Mouse (Mus musculus) cerebellum, postnatal 14 days (tissue): ENCODE data around the gene Hmgn3.
"Not testable (repeated sequence)": the region's sequence is repeated elsewhere in the genome, so short reads cannot be mapped to it uniquely, and the experiment has no call there.

ENCODE experiments used
- DNase-seq, 2 experiments: peaks; one replicate each; pipeline ENCODE4 v3.0.0; 2021; ENCODE audit warnings: mixed read lengths in 2 of 2

Hmgn3 gene

DNA sequence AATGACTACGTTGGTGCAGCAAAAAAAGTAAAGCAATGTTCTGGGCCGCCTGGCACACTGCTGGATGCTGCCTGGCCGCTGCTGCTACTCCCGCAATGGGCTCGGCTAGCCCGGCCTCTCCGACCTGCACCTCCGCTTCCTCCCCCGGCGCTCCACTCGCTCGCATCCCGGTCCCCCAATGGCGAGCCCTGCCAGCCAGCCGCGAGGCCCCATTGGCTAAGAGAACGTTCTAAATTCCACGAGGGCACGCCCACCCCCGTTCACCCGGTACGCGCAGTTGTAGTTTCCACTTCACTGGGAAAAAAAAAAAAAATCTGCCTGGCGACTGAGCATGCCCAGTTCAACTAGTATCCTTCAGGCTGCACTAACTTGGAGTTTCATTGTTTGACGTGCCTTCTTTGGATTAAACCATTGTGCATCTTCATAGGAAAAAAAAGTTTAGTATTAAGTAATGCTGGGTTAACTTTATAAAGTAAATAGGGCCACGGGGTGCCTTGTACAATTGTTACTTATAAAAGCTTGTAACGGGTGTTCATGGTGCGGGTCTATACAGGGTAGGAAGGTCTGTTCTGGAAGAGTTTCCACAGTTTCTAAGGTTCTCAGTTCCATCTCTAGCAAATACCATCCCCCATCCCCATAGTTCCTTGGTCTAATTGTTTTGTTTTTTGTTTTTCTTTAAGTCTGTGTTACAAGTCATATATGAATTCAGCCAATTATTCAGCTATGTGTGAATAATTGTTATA lies at the start of gene Hmgn3:
Gene Hmgn3 (minus strand): TSS at position 240 of the 743 bp plus-strand sequence.
- peak; percentile 94 to 95 for DNase-seq

DNA sequence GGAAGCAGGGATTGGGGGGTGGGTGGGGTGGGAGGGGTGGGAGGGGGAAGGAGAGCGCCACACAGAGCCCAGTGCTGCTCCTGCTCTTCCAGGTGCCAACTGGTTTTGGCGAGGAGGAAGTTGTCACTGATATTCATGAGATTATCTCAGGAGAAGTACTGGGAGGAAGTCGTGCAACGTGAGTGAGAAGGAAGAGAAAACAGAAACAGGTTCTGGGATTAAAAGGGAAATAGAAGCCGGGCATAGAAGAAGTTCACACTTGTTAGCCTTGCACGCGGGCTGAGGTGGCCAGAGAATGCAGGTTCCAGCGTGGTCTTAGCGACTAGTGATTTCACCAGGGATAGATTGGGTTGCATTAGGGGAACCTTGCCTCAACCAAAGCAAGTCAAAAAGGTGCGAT lies 49.3 kb upstream of the Hmgn3 start:
- DNase-seq = no peak

DNA sequence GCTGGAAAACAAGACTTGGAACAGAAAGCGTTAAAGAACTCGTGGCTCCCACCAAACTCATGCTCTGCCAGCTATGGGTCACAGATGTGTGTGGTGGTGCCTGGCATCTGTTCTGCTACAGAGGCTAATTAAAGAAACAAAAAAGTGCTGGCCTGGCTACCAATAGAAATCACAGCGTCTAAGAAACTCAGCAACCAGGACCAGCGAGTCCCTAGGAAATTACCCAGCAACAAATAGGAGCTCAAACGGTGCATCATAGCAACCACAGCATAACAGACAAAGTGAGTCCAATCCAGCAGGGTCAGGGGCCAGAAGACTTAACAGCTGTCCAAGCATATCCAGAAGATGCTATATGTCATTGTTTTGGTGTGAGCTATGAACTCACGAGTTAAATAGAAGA lies 48.5 kb upstream of the Hmgn3 start:
- DNase-seq = no peak

DNA sequence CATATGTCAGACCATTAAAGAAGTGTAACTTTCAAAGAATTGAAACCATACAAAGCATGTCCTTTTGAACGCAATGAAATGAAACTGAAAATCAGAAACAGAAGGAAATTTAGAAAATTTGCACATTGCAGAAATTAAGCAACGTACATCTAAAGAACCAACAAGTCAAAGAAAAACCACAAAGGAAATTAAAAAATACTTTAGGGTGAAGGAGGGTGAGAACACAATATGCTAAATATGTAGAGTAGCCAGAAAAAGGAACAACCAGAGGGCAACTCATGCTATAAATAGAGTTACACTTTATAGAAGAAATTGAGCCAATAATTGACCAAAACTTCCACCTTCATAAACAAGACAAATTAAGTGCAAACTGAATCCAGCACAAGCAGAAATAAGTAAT lies 41.3 kb upstream of the Hmgn3 start:
- no peak for DNase-seq

DNA sequence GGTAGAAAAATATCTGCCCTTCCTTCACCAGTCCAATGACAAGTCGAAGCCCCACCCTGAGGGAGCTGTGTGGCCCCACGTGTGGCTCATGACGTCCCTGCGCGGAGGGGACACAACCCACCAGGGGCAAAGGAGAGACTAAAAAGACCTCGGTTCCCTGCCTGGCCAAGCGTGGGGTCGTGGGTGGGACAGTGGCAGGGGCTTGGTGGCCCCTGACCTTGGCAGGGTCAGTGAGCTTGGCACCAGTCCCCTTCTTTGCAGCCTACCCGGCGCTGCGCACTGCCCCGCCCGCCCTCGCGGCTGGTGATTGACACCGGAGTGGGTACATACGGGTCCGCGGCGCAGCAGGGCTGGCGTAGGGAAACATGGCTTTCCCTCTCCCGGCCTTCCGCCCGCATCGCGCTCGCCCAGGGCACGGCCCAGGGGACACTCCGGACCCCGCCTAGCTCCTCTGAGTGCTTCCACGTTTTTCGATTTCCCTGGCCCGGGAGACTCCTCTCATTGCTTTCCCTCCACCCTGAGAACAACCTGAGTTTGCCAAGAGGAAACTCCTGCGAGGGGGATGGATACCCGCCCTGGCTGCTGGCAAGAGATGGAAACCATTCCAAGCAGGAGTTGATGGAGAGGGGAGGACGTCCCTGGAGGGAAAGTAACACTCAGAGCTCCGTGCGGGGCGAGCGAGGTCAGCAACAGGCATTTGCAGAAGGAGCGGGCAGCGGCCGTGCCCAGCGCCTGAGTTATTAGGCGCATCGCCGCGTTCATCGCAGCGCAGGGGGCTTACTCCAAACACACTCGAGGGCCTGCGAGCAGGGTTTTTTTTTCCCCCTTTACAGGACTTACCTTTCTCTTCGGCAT lies 667 bp downstream of the Hmgn3 start:
- peak; percentile 82 for DNase-seq

DNA sequence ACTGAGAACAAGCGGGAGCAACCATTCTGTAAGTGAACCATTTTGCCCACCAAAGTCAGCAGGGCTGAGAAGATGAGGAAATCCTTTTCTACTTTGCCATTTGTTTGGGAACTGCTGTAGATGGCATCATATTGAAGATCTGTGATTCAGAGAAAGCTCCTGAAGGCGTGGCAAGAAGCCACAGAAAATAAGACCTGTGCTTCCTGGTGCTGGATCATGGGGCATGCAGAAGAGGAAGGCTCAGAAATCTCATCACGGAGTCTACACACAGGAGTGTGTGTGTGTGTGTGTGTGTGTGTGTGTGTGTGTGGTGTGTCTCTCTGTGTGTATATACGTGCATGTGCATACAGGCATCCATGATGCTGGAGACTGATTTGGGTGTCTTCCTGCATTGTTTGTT lies 16.7 kb downstream of the Hmgn3 start:
- DNase-seq = no peak

DNA sequence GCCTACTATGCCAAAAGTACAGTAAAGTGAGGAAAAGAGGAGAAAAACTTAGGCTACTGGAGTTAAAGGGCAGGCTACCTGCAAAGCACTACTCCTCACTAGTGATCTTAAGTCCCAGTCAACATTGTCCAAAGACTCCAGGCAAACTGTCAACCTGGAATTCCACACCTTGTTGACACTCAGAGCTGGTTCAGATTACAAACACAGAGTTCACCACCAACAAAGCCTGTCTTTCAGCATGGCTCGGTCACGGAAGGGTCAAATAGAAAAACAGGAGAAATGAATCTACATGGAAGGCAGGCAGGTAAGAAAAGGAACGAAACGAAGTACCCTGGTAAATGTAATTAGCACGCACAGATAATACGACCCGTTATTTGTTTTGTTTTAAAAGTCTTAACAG lies 18.6 kb downstream of the Hmgn3 start:
- no peak for DNase-seq

DNA sequence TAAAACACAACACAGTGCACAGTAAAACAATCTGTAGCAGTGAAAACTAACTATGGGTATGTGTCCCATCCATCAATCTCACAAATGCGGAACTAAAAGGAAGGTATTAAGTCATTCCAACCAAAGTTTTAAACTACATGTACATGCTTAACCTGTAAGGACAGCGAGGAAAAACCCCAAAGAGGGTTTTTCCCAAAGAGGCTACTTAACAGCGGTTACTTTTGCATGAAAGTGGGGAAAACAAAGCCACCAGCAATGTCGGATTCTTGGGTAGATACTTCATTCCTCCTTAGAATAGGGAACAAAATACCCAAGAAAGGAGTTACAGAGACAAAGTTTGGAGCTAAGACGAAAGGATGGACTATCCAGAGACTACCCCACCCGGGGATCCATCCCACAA lies 20.0 kb downstream of the Hmgn3 start:
- not testable (repeated sequence) for DNase-seq

DNA sequence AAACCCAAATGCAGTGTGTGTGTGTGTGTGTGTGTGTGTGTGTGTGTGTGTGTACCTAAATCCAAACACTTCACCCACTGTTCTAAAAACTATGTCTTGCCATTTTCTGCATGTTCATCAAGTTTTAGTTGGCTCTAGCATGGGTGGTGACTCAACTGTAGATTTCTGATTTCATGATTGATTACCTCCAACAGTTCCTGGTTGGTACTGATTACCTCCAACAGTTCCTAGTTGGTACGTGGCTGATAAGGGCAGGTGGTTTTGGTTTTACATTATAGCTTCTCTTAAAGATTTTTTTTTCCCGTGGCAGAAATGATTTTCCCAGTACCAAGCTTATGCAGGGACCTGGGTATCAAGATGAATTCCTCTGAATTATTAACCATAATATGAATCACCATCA lies 27.3 kb downstream of the Hmgn3 start:
- DNase-seq = no peak

DNA sequence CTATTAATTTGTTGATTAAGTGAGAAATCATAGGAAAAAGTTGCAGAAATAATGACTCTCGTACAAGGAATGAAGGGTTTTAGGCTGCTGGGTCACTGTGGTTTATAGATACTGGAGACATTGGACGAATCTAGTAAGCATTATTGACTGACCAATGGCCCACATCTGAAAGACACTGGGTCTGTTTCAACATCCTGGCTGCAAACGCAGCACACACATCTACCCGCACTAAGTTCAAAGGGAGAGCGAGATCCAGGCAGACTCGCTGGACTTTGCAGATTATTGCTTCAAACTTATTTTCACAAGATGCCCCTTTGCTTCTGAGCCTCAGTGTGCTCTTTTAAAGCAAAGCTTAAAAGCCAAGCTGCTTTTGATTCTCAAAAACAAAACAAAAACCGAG lies 29.0 kb downstream of the Hmgn3 start:
- no peak for DNase-seq

DNA sequence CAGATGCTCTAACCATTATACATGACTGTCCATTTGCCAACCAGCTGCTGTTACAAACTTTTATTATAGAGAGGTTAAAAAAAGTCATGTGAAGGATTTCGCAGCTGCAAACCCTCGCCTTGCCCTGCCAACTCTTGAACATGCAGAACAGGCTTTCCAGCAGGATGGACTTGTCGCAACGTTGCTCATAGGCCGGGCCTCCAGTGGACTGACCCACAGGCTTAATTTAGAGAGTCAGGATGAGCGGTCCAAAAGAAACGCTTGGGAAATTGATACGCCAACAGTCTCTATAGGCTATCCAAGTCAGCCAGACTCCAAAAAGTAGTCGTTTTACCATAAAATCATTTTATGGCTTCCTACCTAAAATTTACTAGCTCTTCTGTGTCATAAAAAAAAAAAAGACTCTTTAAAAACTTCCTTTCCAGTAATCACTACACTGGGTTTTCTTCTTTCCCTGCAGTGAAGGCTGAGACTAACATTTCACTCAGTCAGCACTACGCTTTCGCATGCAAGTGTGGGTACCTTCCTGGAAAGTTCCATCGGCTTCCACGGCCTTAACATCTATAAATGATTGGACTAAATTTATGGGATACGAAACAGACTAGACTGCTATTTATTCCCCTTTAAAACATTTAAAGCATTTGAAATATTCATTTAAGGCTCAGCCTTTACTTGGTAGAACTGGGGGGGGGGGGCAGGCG lies 29.6 kb downstream of the Hmgn3 start:
- DNase-seq = no peak

DNA sequence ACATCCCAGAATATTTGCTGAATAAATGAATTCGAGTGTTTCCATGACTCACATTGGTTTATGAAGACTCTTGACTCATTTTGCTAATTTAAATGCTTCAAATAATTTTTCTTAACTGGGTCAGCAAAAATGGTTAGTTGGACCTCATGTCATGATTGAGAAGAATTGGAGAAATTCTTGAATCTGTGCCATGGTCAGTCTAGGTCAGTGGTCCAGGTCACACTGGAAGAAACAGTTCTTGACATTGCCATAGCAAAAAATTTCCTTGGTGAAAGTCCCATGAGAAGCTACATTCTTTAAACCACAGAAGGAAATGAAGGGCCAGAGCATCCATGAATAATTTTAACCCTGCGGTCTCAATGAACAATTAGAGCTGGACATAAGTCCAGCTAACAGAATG lies 30.8 kb downstream of the Hmgn3 start:
- no peak for DNase-seq

DNA sequence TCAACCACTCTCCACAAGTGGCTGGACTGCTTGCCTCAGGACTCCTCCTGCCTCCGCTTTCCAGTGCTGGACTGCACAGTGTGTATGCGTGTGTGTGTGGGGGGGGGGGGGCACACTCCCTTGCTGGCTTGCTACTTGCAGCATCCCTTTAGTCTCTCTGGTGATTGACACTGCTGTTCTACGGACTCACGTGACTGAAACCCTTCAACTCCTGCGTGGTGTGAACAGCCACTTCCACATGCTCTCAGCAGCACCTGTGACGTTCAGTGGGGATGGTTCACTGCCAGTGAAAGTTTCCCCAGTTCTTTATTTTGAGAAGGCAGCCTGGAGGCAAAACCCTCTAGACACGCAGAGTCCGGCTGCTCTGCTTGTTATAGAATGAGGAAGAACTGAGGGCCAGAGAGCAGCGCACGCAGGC lies 32.7 kb downstream of the Hmgn3 start:
- DNase-seq = no peak

DNA sequence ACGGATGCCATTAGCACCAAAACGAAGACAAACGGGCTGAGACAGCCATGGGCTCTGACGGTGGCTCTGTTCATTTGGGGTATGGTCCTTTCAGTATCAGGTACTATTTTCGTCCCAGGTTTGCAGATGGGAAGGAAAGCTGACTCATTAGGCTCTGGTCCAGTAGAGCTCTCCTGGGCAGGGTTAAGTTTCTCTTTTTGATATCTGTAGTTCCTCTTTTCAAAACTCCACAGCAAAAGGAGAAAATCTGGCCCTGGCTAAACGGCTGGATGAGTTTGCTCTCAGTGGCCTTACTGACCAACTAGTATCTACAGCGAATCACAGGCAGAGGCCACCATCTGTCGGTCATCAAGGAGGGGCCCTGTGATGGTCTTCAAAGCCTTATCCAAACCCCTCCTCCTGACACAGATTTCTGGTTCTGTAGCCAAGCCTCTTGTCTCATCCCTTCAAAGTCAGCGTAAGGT lies 34.1 kb downstream of the Hmgn3 start:
- peak; percentile 48 to 65 for DNase-seq

DNA sequence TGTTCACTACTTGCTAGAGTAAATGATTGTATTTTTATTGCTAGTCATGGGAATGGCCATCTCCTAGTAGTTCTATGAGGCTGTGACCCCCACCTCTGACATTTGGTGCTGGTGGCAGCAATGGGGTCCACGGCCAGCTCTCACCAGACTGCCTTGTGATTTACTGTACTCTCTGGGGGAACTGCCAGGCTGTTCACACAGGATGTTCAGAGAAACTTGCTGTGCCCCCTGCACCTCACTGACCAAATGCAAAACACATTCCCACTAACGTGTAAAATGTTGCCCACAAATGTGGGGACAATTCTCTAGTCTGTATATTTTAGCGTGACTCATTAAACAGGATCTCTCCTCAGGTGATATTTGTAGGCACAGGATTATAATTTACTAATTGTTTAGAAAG lies 34.7 kb downstream of the Hmgn3 start:
- peak in 1 of 2 experiments; percentile 10 for DNase-seq

DNA sequence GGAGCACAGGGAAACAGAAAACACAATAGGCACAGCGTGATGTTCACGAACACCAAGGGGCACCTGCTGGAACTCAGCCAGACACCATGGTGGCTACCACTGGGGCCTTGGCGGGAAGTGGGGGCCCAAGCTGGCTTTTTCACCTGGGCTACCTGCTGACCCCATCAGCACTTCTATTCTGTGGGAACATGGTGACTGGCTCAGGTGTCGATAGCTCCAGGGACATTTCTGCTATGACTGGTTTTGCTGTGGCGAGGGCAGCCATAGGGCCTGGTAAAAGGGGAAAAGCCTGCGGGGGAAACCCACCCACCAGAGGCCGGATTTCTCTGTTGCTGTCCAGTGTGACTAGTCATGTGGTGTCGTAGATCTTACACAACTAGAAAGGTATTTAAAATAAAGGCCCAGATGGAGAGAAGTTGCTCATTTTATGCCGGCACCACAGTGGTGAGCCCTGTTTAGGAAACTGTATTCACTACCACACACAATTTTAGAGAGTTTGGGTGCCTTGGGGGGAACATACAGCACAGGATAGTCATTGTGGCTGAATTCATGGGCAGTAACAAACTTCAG lies 35.3 kb downstream of the Hmgn3 start:
- DNase-seq = peak in 1 of 2 experiments; percentile 19

DNA sequence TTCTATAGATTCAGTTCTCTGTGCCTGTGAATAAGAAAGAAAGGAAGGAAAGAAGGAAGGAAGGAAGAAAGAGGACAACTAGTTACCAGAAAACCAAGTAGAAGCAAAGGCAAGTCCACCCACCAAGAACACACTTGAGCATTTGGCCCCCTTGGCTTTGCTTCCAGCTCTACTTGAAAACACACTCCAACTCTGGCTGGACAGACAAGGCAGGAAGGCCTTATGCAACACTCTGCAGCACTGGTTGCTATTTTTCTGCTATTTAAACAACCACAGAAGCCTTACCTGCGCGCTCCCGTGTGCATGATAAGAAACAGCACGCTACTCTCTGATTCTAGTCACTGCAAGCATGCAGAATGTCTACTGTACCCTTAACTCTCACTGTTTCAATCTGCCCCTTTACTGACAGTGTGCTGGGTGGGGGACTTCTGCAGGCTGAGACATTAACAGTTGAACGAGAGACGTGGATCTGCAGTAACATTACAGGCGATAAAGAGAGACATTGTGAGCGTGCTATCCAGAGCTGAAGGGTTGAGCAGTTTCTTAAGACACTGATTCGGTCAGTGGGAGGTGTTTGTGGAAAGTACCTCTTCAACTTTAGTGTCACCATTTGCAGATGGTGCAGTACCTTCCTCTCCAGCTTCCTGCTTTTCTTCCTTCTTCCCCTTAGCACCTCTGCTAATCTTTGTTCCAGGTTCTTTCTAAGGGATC lies 35.9 kb downstream of the Hmgn3 start:
- no peak for DNase-seq

DNA sequence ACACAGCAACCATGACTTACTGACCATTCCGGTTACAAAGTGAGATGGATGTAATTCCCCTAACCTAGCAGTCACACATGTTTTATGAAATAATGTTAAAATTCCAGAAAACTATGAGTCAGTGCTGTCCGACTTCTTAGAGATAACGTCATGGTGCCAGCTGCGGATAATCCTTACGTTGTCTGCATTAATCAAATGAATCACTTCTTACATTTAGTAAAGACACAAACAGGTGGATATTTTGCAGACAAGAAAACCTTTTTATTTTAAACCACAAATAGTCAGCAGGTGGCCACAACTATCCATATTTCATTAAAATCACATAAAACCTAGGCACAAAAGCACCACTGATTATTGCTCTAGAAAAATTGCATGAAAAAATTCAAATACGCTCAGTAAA lies 36.8 kb downstream of the Hmgn3 start:
- no peak for DNase-seq

DNA sequence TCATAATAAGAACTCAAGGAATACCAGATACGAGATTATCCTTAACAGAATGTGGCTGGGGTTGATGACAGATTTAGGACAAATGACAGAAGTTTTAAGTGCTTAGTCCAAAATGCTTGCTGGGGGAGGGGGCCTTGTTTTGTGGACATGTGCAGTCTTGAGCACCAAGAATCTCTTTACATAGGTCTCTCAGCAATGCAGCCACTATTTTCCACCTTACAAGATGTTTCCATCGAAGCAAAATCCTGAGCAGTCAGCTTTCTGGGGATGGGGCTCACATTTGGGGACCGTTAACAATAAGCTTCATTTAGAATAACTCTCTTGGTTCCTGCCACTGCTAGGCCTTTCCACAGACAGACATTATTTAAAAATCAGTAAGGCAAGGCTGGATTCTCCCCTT lies 37.7 kb downstream of the Hmgn3 start:
- no peak for DNase-seq

DNA sequence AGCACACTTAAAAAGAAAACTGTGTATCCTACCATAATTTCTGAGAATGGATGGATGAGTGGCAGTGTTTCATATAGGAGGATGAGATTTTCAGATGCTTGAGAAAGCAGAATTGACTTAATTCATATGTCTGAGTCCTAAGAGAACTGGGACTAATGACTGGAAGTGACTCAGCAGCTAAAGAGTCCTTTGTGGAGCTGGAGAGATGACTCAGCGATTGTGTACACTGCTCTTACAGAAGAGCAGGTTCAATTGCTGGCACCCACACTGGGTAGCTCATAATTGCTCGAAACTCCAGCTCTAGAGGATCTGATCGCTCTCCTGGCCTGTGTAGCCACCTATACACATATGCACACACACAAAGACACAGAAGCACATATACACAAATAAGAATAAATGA lies 42.7 kb downstream of the Hmgn3 start:
- no peak for DNase-seq

DNA sequence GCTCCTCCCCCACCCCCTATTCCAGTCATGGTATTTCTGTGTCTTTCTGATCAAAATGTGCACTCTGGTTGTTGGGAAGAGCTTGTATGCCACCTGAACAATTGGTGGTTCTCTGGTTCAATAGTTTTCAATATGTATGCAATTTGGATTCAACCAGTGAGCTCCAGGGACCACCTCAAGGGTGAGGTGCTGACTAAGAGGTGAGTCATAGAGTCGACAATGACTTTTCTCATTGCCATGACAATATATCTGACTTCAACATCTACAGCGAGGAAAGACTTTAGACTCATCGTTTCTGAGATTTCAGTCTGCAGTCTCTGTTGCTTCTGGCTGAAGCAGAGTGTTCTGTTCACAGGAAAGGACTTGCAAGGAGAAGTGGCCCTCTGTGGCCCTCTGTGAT lies 44.8 kb downstream of the Hmgn3 start:
- no peak for DNase-seq

DNA sequence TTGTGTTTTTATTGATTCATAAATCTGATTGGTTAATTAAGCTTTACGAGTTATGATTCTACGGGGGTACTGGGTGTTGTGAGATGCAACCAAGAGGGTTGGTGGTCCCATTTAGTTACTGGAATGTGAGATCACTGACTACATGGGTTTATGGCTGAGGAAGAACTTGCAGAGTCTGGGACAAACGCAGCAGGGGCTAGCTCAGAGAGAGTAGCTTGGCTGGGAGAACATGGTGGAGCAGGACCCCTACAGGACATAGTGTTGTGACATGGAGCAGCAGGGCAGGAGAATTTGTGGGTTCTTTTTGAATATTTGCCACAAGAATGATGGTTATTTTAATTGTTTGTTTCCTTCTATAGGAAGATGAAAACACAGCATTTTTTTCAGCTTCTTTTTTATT lies 45.7 kb downstream of the Hmgn3 start:
- no peak for DNase-seq
